Mouse (Mus musculus): ENCODE measurements around the gene G6pc2. TPM values are rescaled to one million over a fixed set of nuclear protein-coding genes. Genes with fewer than 3 reads are reported as not detected.

Gene G6pc2
- 0.34 and 0.45 TPM in 2 replicates for polyA plus RNA-seq (2015; fragmentation: Nextera tagmentation; extraction: Ambion mirVana)

- H3K4me1 ChIP-seq (ENCODE audit: control insufficient read depth, insufficient read depth, low read length), result no peaks in the 10 kb centered on the region
- no peaks in the 10 kb centered on the region for H3K36me3 ChIP-seq (ENCODE audit: control insufficient read depth, insufficient read depth, low read length)
- WGBS, result 71% methylated on average over 7 of the region's 7 CpGs
- H3K4me2 ChIP-seq (ENCODE audit: low read depth, low read length), result no peak within 1 kb of the TSS
- no peak within 1 kb of the TSS for H3K9ac ChIP-seq (ENCODE audit: low read depth, low read length)
- H3K27me3 ChIP-seq (replicated peaks; ENCODE audit: control insufficient read depth, insufficient read depth, low read length), result no peaks in the 10 kb centered on the region
- no peak within 1 kb of the TSS for H3K27ac ChIP-seq (ENCODE audit: low read length)
- H3K4me3 ChIP-seq (ENCODE audit: low read length), result no peak within 1 kb of the TSS
- H3K9me3 ChIP-seq (ENCODE audit: control insufficient read depth, low read length), result no peaks in the 10 kb centered on the region
- ATAC-seq, result no peak
These were observed at the start of gene G6pc2 for GRCm38 (mm10) chr2:69210773-69211172. Gene G6pc2 (plus strand): TSS chr2:69211073.

DNA sequence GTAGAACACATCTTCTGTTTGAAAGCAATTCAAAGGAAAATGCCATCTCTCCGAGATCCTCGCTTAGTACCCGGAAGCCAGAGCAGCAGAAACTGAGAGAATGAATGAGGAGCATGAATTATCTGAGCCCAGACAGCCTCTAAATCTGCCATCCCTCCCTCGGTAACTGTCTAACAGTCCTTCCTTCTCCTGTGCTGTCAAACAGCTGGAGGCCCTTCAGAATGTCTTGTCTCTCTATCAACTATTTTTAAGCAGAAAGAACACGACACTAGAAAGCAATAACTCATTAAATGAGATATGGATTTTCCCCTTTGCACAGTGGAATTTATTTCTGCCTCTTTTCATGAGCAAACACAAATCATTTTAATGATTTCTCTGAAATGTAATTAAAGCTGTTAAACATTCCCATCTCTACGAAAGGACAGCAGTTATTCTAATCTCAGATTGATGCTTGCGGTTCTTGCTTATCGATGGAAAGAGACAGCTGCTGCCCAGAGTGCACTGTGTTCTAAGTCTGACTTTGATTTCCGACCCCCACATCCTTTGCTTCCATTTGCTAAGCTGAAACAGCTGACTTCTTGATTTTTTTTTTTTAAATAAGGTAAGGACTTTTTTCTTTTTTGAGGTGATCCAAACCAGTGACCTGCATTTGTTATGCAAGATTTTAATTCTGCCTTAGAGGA, 40.3 kb upstream of the G6pc2 start:
- Histone ChIP-seq H3K36me3 (ENCODE audit: control insufficient read depth, insufficient read depth, low read length) (no peaks in the 10 kb centered on the region), H3K4me3 (ENCODE audit: low read length) (no peak overlapping the region), H3K9ac (ENCODE audit: low read depth, low read length) (no peak overlapping the region), H3K4me1 (ENCODE audit: control insufficient read depth, insufficient read depth, low read length) (no peaks in the 10 kb centered on the region), H3K27ac (ENCODE audit: low read length) (no peak overlapping the region), H3K4me2 (ENCODE audit: low read depth, low read length) (no peak overlapping the region), H3K9me3 (ENCODE audit: control insufficient read depth, low read length) (no peaks in the 10 kb centered on the region), H3K27me3 (replicated peaks; ENCODE audit: control insufficient read depth, insufficient read depth, low read length) (no peaks in the 10 kb centered on the region)
- ATAC-seq, result no peak
- 43% methylated on average over 9 of the region's 9 CpGs for WGBS

- Histone ChIP-seq H3K4me1 (ENCODE audit: control insufficient read depth, insufficient read depth, low read length) (no peaks in the 10 kb centered on the region), H3K27me3 (replicated peaks; ENCODE audit: control insufficient read depth, insufficient read depth, low read length) (no peaks in the 10 kb centered on the region), H3K9me3 (ENCODE audit: control insufficient read depth, low read length) (no peaks in the 10 kb centered on the region), H3K36me3 (ENCODE audit: control insufficient read depth, insufficient read depth, low read length) (no peaks in the 10 kb centered on the region), H3K9ac (ENCODE audit: low read depth, low read length) (no peak overlapping the region), H3K4me3 (ENCODE audit: low read length) (no peak overlapping the region), H3K27ac (ENCODE audit: low read length) (no peak overlapping the region), H3K4me2 (ENCODE audit: low read depth, low read length) (no peak overlapping the region)
- no peak for ATAC-seq
- 65% methylated on average over 5 of the region's 5 CpGs for WGBS
These were observed 35.6 kb upstream of the G6pc2 start for GRCm38 (mm10) chr2:69175296-69175695.

DNA sequence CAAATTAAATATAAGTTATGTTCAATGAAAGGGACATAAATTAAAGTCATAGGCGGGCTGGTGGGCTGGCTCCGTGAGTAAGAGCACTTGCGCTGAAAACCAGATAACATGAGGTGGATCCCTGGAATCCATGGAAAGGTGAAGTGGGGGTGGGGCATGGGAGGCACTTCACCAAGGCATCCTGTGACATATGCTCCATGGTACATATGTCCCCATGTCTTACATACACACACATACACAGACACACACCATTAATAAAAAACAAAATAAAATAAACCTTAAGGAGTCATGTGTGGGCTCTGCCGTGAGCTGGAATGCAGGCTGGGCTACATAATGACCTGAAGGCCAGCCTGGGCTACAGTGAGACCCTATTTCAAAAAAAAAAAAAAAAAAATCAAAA, 31.2 kb upstream of the G6pc2 start:
- no peaks in the 10 kb centered on the region for H3K4me1 ChIP-seq (ENCODE audit: control insufficient read depth, insufficient read depth, low read length)
- WGBS, result 88% methylated on average over 4 of the region's 4 CpGs
- ATAC-seq, result no peak
- no peaks in the 10 kb centered on the region for H3K9me3 ChIP-seq (ENCODE audit: control insufficient read depth, low read length)
- no peak overlapping the region for H3K4me3 ChIP-seq (ENCODE audit: low read length)
- H3K27me3 ChIP-seq (replicated peaks; ENCODE audit: control insufficient read depth, insufficient read depth, low read length), result no peaks in the 10 kb centered on the region
- no peak overlapping the region for H3K9ac ChIP-seq (ENCODE audit: low read depth, low read length)
- H3K27ac ChIP-seq (ENCODE audit: low read length), result no peak overlapping the region
- no peaks in the 10 kb centered on the region for H3K36me3 ChIP-seq (ENCODE audit: control insufficient read depth, insufficient read depth, low read length)
- no peak overlapping the region for H3K4me2 ChIP-seq (ENCODE audit: low read depth, low read length)

DNA sequence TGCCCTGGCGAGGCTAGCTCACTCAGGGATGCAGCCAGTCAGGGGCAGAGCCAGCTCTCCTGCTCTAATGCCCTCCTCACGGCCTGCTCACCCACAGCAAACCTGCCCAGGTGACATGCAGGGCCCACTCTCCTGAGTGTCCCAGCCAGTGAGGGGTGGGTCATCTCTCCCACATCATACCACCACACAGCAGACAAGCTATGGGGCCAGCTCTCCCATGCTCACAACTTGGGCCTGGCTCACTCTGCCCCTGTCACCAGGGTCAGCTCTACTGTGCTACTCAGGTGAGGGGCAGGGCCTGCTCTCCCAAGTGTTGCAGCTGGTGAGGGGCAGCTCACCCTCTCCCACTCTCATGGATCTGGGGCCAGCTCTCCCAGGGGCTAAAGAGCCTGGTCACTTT, 22.9 kb upstream of the G6pc2 start:
- H3K9ac ChIP-seq (ENCODE audit: low read depth, low read length), result no peak overlapping the region
- no peaks in the 10 kb centered on the region for H3K4me1 ChIP-seq (ENCODE audit: control insufficient read depth, insufficient read depth, low read length)
- 88% methylated on average over 2 of the region's 2 CpGs for WGBS
- no peak overlapping the region for H3K4me2 ChIP-seq (ENCODE audit: low read depth, low read length)
- H3K9me3 ChIP-seq (ENCODE audit: control insufficient read depth, low read length), result no peaks in the 10 kb centered on the region
- 0 out of 2 replicates have a peak, but pooled peaks cover under 1% of the 10 kb centered on the region for H3K36me3 ChIP-seq (ENCODE audit: control insufficient read depth, insufficient read depth, low read length)
- no peak overlapping the region for H3K4me3 ChIP-seq (ENCODE audit: low read length)
- H3K27ac ChIP-seq (ENCODE audit: low read length), result no peak overlapping the region
- H3K27me3 ChIP-seq (replicated peaks; ENCODE audit: control insufficient read depth, insufficient read depth, low read length), result no peaks in the 10 kb centered on the region
- ATAC-seq, result no peak

DNA sequence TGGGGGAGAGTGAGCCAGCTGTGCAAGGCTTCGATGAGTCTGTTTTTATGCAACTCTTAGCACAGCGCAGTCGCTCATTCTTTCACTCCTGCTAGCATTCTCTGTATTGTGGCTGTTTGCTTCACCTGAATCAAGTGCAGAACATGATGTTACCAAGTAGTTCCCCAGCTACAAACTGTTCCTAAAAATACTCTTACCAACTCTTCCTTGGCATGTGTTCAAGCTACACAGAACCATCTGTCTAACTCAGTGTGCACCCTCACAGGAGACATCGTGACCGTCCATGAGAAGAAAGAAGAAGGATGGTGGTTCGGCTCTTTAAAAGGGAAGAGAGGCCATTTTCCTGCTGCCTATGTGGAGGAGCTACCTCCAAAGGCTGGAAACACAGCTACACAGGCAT, 22.1 kb upstream of the G6pc2 start:
- Histone ChIP-seq H3K36me3 (ENCODE audit: control insufficient read depth, insufficient read depth, low read length) (peaks cover 7% of the 10 kb centered on the region; the same call in 1 of the 2 replicates), H3K9ac (ENCODE audit: low read depth, low read length) (no peak overlapping the region), H3K4me3 (ENCODE audit: low read length) (no peak overlapping the region), H3K27ac (ENCODE audit: low read length) (no peak overlapping the region), H3K27me3 (replicated peaks; ENCODE audit: control insufficient read depth, insufficient read depth, low read length) (no peaks in the 10 kb centered on the region), H3K4me1 (ENCODE audit: control insufficient read depth, insufficient read depth, low read length) (no peaks in the 10 kb centered on the region), H3K4me2 (ENCODE audit: low read depth, low read length) (no peak overlapping the region), H3K9me3 (ENCODE audit: control insufficient read depth, low read length) (no peaks in the 10 kb centered on the region)
- WGBS, result 84% methylated on average over 6 of the region's 6 CpGs
- no peak for ATAC-seq

DNA sequence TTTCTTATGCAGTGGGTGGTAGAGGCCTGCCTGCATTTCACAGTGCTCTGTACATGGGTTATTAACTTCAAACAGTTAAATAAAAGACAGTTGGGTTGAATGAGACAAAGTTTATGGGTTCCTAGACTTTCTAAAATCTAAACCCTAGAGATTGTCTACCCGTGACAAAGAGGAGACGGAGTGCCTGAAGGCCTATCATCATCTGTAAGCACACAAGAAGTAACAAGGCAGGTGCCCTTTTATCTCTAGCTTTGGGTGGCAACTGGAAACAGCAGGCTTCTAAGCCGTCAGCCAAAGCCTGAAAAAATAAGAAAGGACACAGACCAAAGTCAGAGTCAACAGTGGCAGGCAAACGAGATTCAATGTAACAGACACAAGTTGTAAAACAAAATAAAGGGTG, 21.7 kb upstream of the G6pc2 start:
- Histone ChIP-seq H3K4me2 (ENCODE audit: low read depth, low read length) (no peak overlapping the region), H3K27ac (ENCODE audit: low read length) (no peak overlapping the region), H3K36me3 (ENCODE audit: control insufficient read depth, insufficient read depth, low read length) (peaks cover 11% of the 10 kb centered on the region; the same call in 1 of the 2 replicates), H3K4me1 (ENCODE audit: control insufficient read depth, insufficient read depth, low read length) (no peaks in the 10 kb centered on the region), H3K27me3 (replicated peaks; ENCODE audit: control insufficient read depth, insufficient read depth, low read length) (no peaks in the 10 kb centered on the region), H3K9me3 (ENCODE audit: control insufficient read depth, low read length) (no peaks in the 10 kb centered on the region), H3K4me3 (ENCODE audit: low read length) (no peak overlapping the region), H3K9ac (ENCODE audit: low read depth, low read length) (no peak overlapping the region)
- WGBS, result 73% methylated on average over 4 of the region's 4 CpGs
- ATAC-seq, result no peak

DNA sequence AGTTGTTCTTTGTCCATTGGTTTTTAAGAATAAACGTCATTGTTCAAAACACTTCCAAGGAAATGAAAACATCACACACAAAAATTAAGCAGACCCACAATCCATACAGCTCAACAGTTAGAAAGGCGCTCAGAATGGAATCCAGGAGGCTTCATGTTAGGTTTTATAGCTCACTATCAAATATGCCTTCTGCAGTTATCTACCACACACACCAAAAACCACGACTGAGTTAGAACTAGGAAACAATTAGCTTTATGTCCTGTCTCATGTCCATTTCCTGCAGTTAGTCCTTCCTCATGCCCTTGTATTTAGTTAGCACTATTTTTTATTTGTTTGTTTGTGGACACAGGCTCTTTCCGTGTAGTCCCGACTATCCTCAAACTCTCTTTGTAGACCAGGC, 19.8 kb upstream of the G6pc2 start:
- no peaks in the 10 kb centered on the region for H3K4me1 ChIP-seq (ENCODE audit: control insufficient read depth, insufficient read depth, low read length)
- no peak for ATAC-seq
- H3K27ac ChIP-seq (ENCODE audit: low read length), result no peak overlapping the region
- H3K4me2 ChIP-seq (ENCODE audit: low read depth, low read length), result no peak overlapping the region
- no peak overlapping the region for H3K4me3 ChIP-seq (ENCODE audit: low read length)
- H3K36me3 ChIP-seq (ENCODE audit: control insufficient read depth, insufficient read depth, low read length), result peaks cover 11% of the 10 kb centered on the region; the same call in 1 of the 2 replicates
- 80% methylated on average over 5 of the region's 5 CpGs for WGBS
- H3K27me3 ChIP-seq (replicated peaks; ENCODE audit: control insufficient read depth, insufficient read depth, low read length), result no peaks in the 10 kb centered on the region
- H3K9ac ChIP-seq (ENCODE audit: low read depth, low read length), result no peak overlapping the region
- H3K9me3 ChIP-seq (ENCODE audit: control insufficient read depth, low read length), result no peaks in the 10 kb centered on the region

- no peak overlapping the region for H3K4me2 ChIP-seq (ENCODE audit: low read depth, low read length)
- no peak overlapping the region for H3K4me3 ChIP-seq (ENCODE audit: low read length)
- 75% methylated on average over 5 of the region's 5 CpGs for WGBS
- no peaks in the 10 kb centered on the region for H3K9me3 ChIP-seq (ENCODE audit: control insufficient read depth, low read length)
- H3K27me3 ChIP-seq (replicated peaks; ENCODE audit: control insufficient read depth, insufficient read depth, low read length), result no peaks in the 10 kb centered on the region
- H3K4me1 ChIP-seq (ENCODE audit: control insufficient read depth, insufficient read depth, low read length), result no peaks in the 10 kb centered on the region
- no peak overlapping the region for H3K9ac ChIP-seq (ENCODE audit: low read depth, low read length)
- no peak for ATAC-seq
- no peak overlapping the region for H3K27ac ChIP-seq (ENCODE audit: low read length)
- peaks cover 15% of the 10 kb centered on the region; the same call in 1 of the 2 replicates for H3K36me3 ChIP-seq (ENCODE audit: control insufficient read depth, insufficient read depth, low read length)
These were observed 17.3 kb upstream of the G6pc2 start for GRCm38 (mm10) chr2:69193555-69193954.

DNA sequence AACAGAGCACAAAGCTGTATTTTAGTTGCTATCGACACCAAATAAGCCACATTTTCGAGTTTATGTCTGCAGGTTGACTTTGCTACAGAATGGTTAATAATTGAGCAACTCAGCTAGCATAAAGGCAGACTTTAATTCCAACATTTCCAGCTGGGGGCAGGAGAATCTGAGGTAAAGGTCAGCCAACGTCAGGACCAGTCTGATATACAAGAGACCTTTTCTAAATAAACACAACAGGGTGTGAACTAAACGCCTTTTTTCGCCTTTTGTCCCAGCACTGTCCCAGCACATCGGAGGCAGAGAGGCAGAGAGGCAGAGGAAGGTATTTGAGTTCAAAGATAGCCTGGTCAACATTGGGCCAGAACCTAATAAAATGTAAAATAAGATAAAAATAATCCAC, 5.7 kb upstream of the G6pc2 start:
- no peak for ATAC-seq
- 11% methylated on average over 6 of the region's 6 CpGs for WGBS
- no peaks in the 10 kb centered on the region for H3K27me3 ChIP-seq (replicated peaks; ENCODE audit: control insufficient read depth, insufficient read depth, low read length)
- peak overlapping the region; percentile 84; the same call in 1 of the 2 replicates for H3K27ac ChIP-seq (ENCODE audit: low read length)
- no peaks in the 10 kb centered on the region for H3K9me3 ChIP-seq (ENCODE audit: control insufficient read depth, low read length)
- H3K4me1 ChIP-seq (ENCODE audit: control insufficient read depth, insufficient read depth, low read length), result peaks cover 10% of the 10 kb centered on the region
- peak overlapping the region; percentile 66 for H3K4me2 ChIP-seq (ENCODE audit: low read depth, low read length)
- H3K4me3 ChIP-seq (ENCODE audit: low read length), result peak overlapping the region; percentile 98
- peak overlapping the region; percentile 88 for H3K9ac ChIP-seq (ENCODE audit: low read depth, low read length)
- H3K36me3 ChIP-seq (ENCODE audit: control insufficient read depth, insufficient read depth, low read length), result 0 out of 2 replicates have a peak, but pooled peaks cover 10% of the 10 kb centered on the region

Measured in intestine, embryonic 16.5 days (tissue).